Mouse (Mus musculus): ENCODE data around the gene Wee1.

DNA sequence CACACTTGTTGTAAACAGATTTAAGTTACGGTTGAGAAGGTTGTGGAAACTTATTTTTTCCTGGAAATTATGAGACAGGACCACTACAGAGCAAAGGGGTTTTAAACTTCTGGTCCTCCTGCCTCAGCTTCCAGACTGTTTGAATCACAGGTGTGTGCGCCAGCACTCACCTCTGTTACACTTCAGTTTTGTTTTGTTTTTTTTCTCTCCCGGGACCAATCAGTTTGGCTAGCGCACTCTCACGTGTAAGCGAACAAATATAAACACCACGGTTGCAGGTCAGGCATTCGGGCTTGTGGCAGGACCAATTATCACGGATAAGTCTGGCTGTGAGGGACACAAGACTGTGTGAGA lies 707 bp upstream of the Wee1 start:
- TF ChIP-seq GATA1 (IDR thresholded peaks at IDR 0.05; ENCODE audit: borderline replicate concordance, low read length) (no peak), FLI1 (IDR thresholded peaks at IDR 0.05; ENCODE audit: low read length) (no peak)

Measured in megakaryocyte, embryonic 14.5 days (primary cell).